Mouse (Mus musculus) heart, postnatal 25 days (tissue): ENCODE data around the gene Fam189a1. TPM values are rescaled to one million over a fixed set of nuclear protein-coding genes. Genes with fewer than 3 reads are reported as not detected.

Experiments
- DNase-seq: peaks from one replicate; pipeline ENCODE4 v3.0.0; 2022; ENCODE audit warnings: low spot score
- intact Hi-C: fragments of 180-260 bp; cut with DNase I; formaldehyde crosslinking; loops from one replicate; pipeline ENCODE4 v1.15.1; 2025
- total RNA-seq, 2 experiments: library from RNA; stranded (reverse); gene quantifications; 2 replicates each; pipeline ENCODE4 v1.2.3; 2021

The Fam189a1 gene
- total RNA-seq, 2 experiments from 2014 or later = not detected

GRCm38 (mm10) chr7:65049236-65049954 is 107.0 kb downstream of the Fam189a1 start:
- no peak for DNase-seq
- intact Hi-C loops = no loop called here

- DNase-seq = no peak
- intact Hi-C loops = no loop called here
Measured at GRCm38 (mm10) chr7:65047700-65048099, 108.7 kb downstream of the Fam189a1 start.

- DNase-seq = no peak
- intact Hi-C loops = no loop called here
Measured at GRCm38 (mm10) chr7:65046690-65047089, 109.7 kb downstream of the Fam189a1 start.

GRCm38 (mm10) chr7:65044280-65044679 is 112.1 kb downstream of the Fam189a1 start:
- intact Hi-C loops = no loop called here
- DNase-seq = no peak

- DNase-seq = no peak
- intact Hi-C loops = no loop called here
Measured at GRCm38 (mm10) chr7:65041106-65041505, 115.3 kb downstream of the Fam189a1 start.

GRCm38 (mm10) chr7:65031741-65032140 is 124.6 kb downstream of the Fam189a1 start:
- no peak for DNase-seq
- intact Hi-C loops = no loop called here

- intact Hi-C loops = no loop called here
- no peak for DNase-seq
Measured at GRCm38 (mm10) chr7:65031195-65031594, 125.2 kb downstream of the Fam189a1 start.

- intact Hi-C loops = no loop called here
- no peak for DNase-seq
Measured at GRCm38 (mm10) chr7:65029985-65030384, 126.4 kb downstream of the Fam189a1 start.

- intact Hi-C loops = no loop called here
- no peak for DNase-seq
Measured at GRCm38 (mm10) chr7:65021298-65021697, 135.1 kb downstream of the Fam189a1 start.

GRCm38 (mm10) chr7:65018036-65018679 is 138.2 kb downstream of the Fam189a1 start:
- intact Hi-C loops = no loop called here
- no peak for DNase-seq

- no peak for DNase-seq
- intact Hi-C loops = no loop called here
Measured at GRCm38 (mm10) chr7:65017348-65017747, 139.0 kb downstream of the Fam189a1 start.

GRCm38 (mm10) chr7:65011133-65011532 is 145.2 kb downstream of the Fam189a1 start:
- intact Hi-C loops = no loop called here
- no peak for DNase-seq

- intact Hi-C loops = no loop called here
- DNase-seq = no peak
Measured at GRCm38 (mm10) chr7:65010275-65010674, 146.1 kb downstream of the Fam189a1 start.

GRCm38 (mm10) chr7:65005731-65006130 is 150.6 kb downstream of the Fam189a1 start:
- no peak for DNase-seq
- intact Hi-C loops = no loop called here

GRCm38 (mm10) chr7:64999718-65000214 is 156.6 kb downstream of the Fam189a1 start:
- intact Hi-C loops = no loop called here
- no peak for DNase-seq

GRCm38 (mm10) chr7:64997743-64998142 is 158.6 kb downstream of the Fam189a1 start:
- DNase-seq = no peak
- intact Hi-C loops = no loop called here

GRCm38 (mm10) chr7:64995946-64996444 is 160.4 kb downstream of the Fam189a1 start:
- no peak for DNase-seq
- intact Hi-C loops = no loop called here

GRCm38 (mm10) chr7:64989406-64989805 is 167.0 kb downstream of the Fam189a1 start:
- DNase-seq = no peak
- intact Hi-C loops = no loop called here

GRCm38 (mm10) chr7:64988015-64988414 is 168.4 kb downstream of the Fam189a1 start:
- intact Hi-C loops = no loop called here
- no peak for DNase-seq

- no peak for DNase-seq
- intact Hi-C loops = no loop called here
Measured at GRCm38 (mm10) chr7:64984468-64985120, 171.8 kb downstream of the Fam189a1 start.
